Mouse (Mus musculus) embryonic facial prominence, embryonic 14.5 days (tissue): ENCODE data around the gene Clcnka. TPM values are rescaled to one million over a fixed set of nuclear protein-coding genes. Genes with fewer than 3 reads are reported as not detected.
A peak's percentile ranks its signal among the peaks of the same experiment; 100 is the strongest.

ENCODE experiments used
- ATAC-seq: fragments of 200-750 bp; cut with Nextera tagmentation; 2 replicates; pipeline ENCODE4 v1.8.0; 2017; ENCODE audit warnings: low read depth, moderate number of reproducible peaks, moderate TSS enrichment
- DNase-seq: peaks from one replicate; pipeline ENCODE4 v3.0.0-alpha.2; 2015; ENCODE audit warnings: low spot score
- H3K27ac ChIP-seq: fragments of 300-500 bp; sonication (generic); replicated peaks from 2 replicates; pipeline ENCODE4 v1.5.1; 2014; ENCODE audit warnings: low read depth, mild to moderate bottlenecking, low read length, moderate library complexity
- H3K27me3 ChIP-seq: fragments of 300-500 bp; sonication (generic); replicated peaks from 2 replicates; pipeline ENCODE4 v1.6.1; 2014; ENCODE audit warnings: low read length; ENCODE audit not compliant: control insufficient read depth, insufficient read depth
- H3K36me3 ChIP-seq: fragments of 300-500 bp; sonication (generic); 2 replicates; pipeline ENCODE4 v1.6.1; 2014; ENCODE audit warnings: low read length, mixed read lengths; ENCODE audit not compliant: control insufficient read depth, insufficient read depth
- H3K4me1 ChIP-seq: fragments of 300-500 bp; sonication (generic); 2 replicates; pipeline ENCODE4 v1.6.1; 2014; ENCODE audit warnings: antibody characterized with exemption, low read length; ENCODE audit not compliant: control insufficient read depth, insufficient read depth
- H3K4me2 ChIP-seq: fragments of 300-500 bp; sonication (generic); 2 replicates; pipeline ENCODE4 v1.6.1; 2014; ENCODE audit warnings: low read depth, mild to moderate bottlenecking, low read length, moderate library complexity, mixed read lengths
- H3K4me3 ChIP-seq: fragments of 300-500 bp; sonication (generic); 2 replicates; pipeline ENCODE4 v1.5.1; 2014; ENCODE audit warnings: low read depth, mild to moderate bottlenecking, low read length
- H3K9ac ChIP-seq: fragments of 300-500 bp; sonication (generic); 2 replicates; pipeline ENCODE4 v1.6.1; 2014; ENCODE audit warnings: low read depth, mild to moderate bottlenecking, low read length, moderate library complexity, mixed read lengths
- H3K9me3 ChIP-seq: fragments of 300-500 bp; sonication (generic); 2 replicates; pipeline ENCODE4 v1.6.1; 2016; ENCODE audit warnings: low read length; ENCODE audit not compliant: control insufficient read depth
- WGBS: fragments of 180-500 bp; shearing (Covaris S2); extraction: QIAGEN DNeasy Blood & Tissue Kit; methylation state at CpG from one replicate; pipeline ENCODE4 v1.1.7; 2014; 5-methylcytosine and 5-hydroxymethylcytosine counted together
- polyA plus RNA-seq: library from polyadenylated mRNA; unstranded; fragments of >200 nt; fragmentation: Nextera tagmentation; extraction: Ambion mirVana; gene quantifications from 2 replicates; pipeline ENCODE4 v1.2.1, GENCODE M21; 2014

Clcnka gene
- polyA plus RNA-seq, 1 experiment from 2014 or later, result 1.2 TPM

DNA sequence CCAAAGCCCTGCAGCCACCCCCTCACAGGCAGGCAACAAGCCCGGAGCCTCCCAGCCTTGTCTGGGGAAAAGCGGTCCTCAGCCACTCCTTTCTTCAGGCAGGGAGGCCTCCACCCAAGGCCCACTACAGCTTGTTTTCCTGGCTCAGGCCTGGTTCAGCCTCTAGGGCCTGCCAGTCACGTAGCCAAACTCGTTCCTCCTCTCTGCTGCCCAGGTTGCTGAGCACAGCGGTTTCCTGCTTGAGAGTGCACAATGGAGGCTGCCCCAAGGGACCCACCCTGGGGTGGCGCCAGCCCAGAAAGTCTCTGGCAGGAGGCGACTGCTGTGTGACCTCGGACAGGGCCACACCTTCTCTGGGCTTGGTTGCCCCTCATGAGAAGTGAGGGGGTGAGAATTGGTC lies 44.7 kb downstream of the Clcnka start:
- 45% methylated on average over 8 of the region's 8 CpGs for WGBS
- Histone ChIP-seq H3K4me2 (no peak overlapping the region), H3K27me3 (no peaks in the 10 kb centered on the region), H3K9me3 (no peaks in the 10 kb centered on the region), H3K4me3 (no peak overlapping the region), H3K4me1 (peaks cover 5% of the 10 kb centered on the region; the same call in 1 of the 2 replicates), H3K27ac (0 out of 2 replicates have a peak overlapping the region, but pooled peaks have one; percentile 44), H3K9ac (peak overlapping the region; percentile 34; the same call in 1 of the 2 replicates), H3K36me3 (no peaks in the 10 kb centered on the region)
- peak; percentile 77 for DNase-seq
- peak; percentile 62; the same call in 1 of the 2 replicates for ATAC-seq

GRCm38 (mm10) chr4:141352986-141353385 lies 45.5 kb downstream of the Clcnka start:
- peaks cover 8% of the 10 kb centered on the region for H3K4me1 ChIP-seq
- H3K4me3 ChIP-seq, result no peak overlapping the region
- no peak for ATAC-seq
- no peak for DNase-seq
- no peak overlapping the region for H3K27ac ChIP-seq
- 83% methylated on average over 5 of the region's 5 CpGs for WGBS
- H3K27me3 ChIP-seq, result no peaks in the 10 kb centered on the region
- no peak overlapping the region for H3K9ac ChIP-seq
- H3K9me3 ChIP-seq, result no peaks in the 10 kb centered on the region
- H3K36me3 ChIP-seq, result no peaks in the 10 kb centered on the region
- no peak overlapping the region for H3K4me2 ChIP-seq

- Histone ChIP-seq H3K4me1 (peaks cover 11% of the 10 kb centered on the region), H3K36me3 (no peaks in the 10 kb centered on the region), H3K4me2 (no peak overlapping the region), H3K9ac (no peak overlapping the region), H3K4me3 (no peak overlapping the region), H3K9me3 (no peaks in the 10 kb centered on the region), H3K27ac (no peak overlapping the region), H3K27me3 (no peaks in the 10 kb centered on the region)
- DNase-seq, result no peak
- ATAC-seq, result no peak
- 49% methylated on average over 7 of the region's 7 CpGs for WGBS
Measured at GRCm38 (mm10) chr4:141351972-141352371, 46.6 kb downstream of the Clcnka start.

DNA sequence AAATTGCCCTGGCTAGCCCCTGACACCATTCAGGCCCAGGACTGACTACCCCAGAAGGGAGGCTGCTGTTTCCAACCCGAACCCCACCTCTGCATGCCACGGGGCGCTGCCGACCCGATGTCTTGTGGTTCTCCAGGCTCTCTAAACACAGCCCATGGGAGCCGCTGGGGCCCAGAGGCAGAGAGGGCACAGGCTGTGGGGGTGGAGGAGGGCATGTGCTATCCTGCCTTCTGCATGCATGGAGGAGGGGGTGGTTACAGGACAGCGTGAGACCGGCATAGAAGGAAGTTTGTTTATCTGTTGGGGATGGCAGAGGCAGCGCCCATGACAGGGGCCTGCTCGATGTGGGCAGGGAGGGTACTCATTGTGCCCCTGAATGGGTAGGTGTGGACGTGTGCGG lies 48.5 kb downstream of the Clcnka start:
- Histone ChIP-seq H3K27ac (no peak overlapping the region), H3K4me3 (no peak overlapping the region), H3K9ac (no peak overlapping the region), H3K36me3 (no peaks in the 10 kb centered on the region), H3K9me3 (no peaks in the 10 kb centered on the region), H3K4me1 (peaks cover 11% of the 10 kb centered on the region), H3K4me2 (no peak overlapping the region), H3K27me3 (no peaks in the 10 kb centered on the region)
- ATAC-seq, result 0 out of 2 replicates have a peak, but pooled peaks have one; percentile 51
- WGBS, result 70% methylated on average over 12 of the region's 12 CpGs
- DNase-seq, result no peak

GRCm38 (mm10) chr4:141348616-141349015 lies 49.9 kb downstream of the Clcnka start:
- H3K9me3 ChIP-seq, result no peaks in the 10 kb centered on the region
- ATAC-seq, result no peak
- peaks cover 9% of the 10 kb centered on the region for H3K4me1 ChIP-seq
- no peak overlapping the region for H3K4me3 ChIP-seq
- 61% methylated on average over 11 of the region's 11 CpGs for WGBS
- no peaks in the 10 kb centered on the region for H3K27me3 ChIP-seq
- DNase-seq, result no peak
- H3K27ac ChIP-seq, result no peak overlapping the region
- no peak overlapping the region for H3K9ac ChIP-seq
- H3K36me3 ChIP-seq, result no peaks in the 10 kb centered on the region
- no peak overlapping the region for H3K4me2 ChIP-seq

- 59% methylated on average over 8 of the region's 8 CpGs for WGBS
- Histone ChIP-seq H3K27ac (no peak overlapping the region), H3K4me1 (peaks cover 6% of the 10 kb centered on the region; the same call in 1 of the 2 replicates), H3K4me3 (no peak overlapping the region), H3K9ac (no peak overlapping the region), H3K9me3 (no peaks in the 10 kb centered on the region), H3K36me3 (no peaks in the 10 kb centered on the region), H3K27me3 (no peaks in the 10 kb centered on the region), H3K4me2 (no peak overlapping the region)
- no peak for DNase-seq
- no peak for ATAC-seq
Measured at GRCm38 (mm10) chr4:141347365-141347797, 51.1 kb downstream of the Clcnka start.

- 90% methylated on average over 12 of the region's 12 CpGs for WGBS
- Histone ChIP-seq H3K4me3 (no peak overlapping the region), H3K27me3 (no peaks in the 10 kb centered on the region), H3K4me2 (no peak overlapping the region), H3K27ac (no peak overlapping the region), H3K36me3 (no peaks in the 10 kb centered on the region), H3K9ac (no peak overlapping the region), H3K9me3 (no peaks in the 10 kb centered on the region), H3K4me1 (peaks cover 6% of the 10 kb centered on the region; the same call in 1 of the 2 replicates)
- no peak for DNase-seq
- ATAC-seq, result no peak
Measured at GRCm38 (mm10) chr4:141345219-141345618, 53.3 kb downstream of the Clcnka start.

DNA sequence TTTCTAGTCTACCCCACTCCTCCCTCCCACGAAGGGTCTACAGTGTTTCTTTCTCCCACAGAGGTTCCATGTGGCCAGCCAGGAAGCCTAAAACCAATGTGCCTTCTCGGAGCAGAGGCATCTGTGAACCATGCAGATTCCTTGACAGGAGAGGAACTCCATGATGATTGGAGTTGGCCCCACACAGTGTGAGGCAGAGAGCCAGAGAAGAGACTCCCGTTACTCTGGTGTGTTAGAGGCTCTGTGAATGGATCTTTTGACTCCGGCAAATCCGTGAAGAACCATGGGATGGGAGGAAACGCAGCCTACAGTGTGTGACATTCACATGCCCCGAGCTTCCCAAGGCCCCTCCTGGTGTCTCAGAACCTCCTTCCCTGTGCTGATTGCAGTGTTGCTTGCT lies 55.0 kb downstream of the Clcnka start:
- peak; percentile 71 for DNase-seq
- no peak overlapping the region for H3K4me2 ChIP-seq
- 34% methylated on average over 7 of the region's 7 CpGs for WGBS
- H3K9me3 ChIP-seq, result no peaks in the 10 kb centered on the region
- ATAC-seq, result peak; percentile 75; the same call in 1 of the 2 replicates
- H3K36me3 ChIP-seq, result no peaks in the 10 kb centered on the region
- peaks cover 11% of the 10 kb centered on the region for H3K4me1 ChIP-seq
- H3K4me3 ChIP-seq, result no peak overlapping the region
- H3K27ac ChIP-seq, result no peak overlapping the region
- no peak overlapping the region for H3K9ac ChIP-seq
- H3K27me3 ChIP-seq, result no peaks in the 10 kb centered on the region

DNA sequence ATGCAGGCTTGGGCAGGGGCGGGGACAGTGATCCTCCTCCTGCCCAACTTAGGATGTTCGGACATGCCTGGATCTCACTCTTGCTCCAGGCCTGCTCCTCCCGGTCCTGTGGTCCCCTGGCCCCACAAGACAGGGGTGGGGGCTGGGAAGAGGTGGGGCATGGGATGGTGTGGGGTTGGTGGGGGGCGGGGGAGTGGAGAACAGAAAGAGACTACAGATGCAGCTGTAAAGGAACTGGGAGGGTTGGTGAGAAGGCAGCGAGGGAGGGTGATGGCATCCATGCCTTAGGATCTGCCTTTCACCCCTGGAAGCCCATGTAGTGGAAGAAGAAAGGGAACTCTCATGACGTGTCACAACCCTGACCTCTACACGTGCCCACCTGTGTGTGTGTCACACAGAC lies 57.0 kb downstream of the Clcnka start:
- no peaks in the 10 kb centered on the region for H3K36me3 ChIP-seq
- peaks cover 15% of the 10 kb centered on the region for H3K4me1 ChIP-seq
- no peak overlapping the region for H3K4me3 ChIP-seq
- ATAC-seq (no peak), DNase-seq (no peak)
- H3K27ac ChIP-seq, result no peak overlapping the region
- WGBS, result 58% methylated on average over 6 of the region's 7 CpGs
- H3K27me3 ChIP-seq, result no peaks in the 10 kb centered on the region
- no peak overlapping the region for H3K9ac ChIP-seq
- H3K4me2 ChIP-seq, result no peak overlapping the region
- no peaks in the 10 kb centered on the region for H3K9me3 ChIP-seq
